Mouse (Mus musculus): ENCODE results near the gene Adarb1.
A peak's percentile ranks its signal among the peaks of the same experiment; 100 is the strongest.

Adarb1 gene

GRCm38 (mm10) chr10:77434457-77435151 lies 16.5 kb upstream of the Adarb1 start:
- DNase-seq = peak; percentile 44

- DNase-seq = no peak
These were observed 16.0 kb upstream of the Adarb1 start for GRCm38 (mm10) chr10:77434076-77434456.

DNA sequence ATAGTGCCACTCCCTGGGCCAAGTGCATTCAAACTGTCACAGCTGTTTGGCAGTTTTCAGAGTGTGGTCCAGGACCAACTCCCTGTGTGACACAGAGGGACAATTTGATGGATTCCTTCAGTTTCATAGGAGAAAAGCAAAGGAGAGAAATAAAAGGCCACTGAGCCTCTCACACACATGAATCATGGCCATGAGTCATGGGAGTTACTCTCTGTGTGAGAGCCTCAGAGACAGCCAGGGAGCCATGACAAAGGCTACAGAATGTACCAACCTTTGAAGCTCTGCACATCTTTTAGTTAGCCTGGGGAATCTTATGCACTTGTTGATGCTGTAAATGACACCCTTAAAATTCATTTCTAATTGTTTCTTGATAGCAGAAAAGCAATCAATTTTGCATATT lies 12.7 kb upstream of the Adarb1 start:
- no peak for DNase-seq

GRCm38 (mm10) chr10:77429921-77430320 lies 11.9 kb upstream of the Adarb1 start:
- DNase-seq = no peak

DNA sequence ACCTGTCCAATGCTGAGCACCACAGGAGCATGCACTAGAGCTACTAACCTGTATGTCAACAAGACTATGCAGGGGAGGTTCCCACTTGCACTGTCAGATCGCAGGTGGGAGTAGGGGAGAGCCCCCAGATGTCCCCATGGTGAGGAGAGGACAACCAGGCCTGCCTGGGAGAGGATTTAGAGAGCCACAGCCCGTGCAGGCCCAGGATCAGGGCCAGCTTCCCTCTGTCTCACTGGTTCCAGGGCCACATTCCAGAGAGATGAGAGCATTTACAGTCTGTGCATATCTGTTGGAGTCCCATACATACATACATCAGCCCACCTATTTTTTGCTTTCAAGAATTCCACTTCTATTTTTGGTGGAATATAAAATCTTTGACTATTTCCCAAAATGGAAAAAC lies 9.5 kb upstream of the Adarb1 start:
- DNase-seq = no peak

GRCm38 (mm10) chr10:77420190-77420589 lies 2.1 kb upstream of the Adarb1 start:
- no peak for DNase-seq

GRCm38 (mm10) chr10:77417240-77418102 lies 599 bp downstream of the Adarb1 start:
- no peak for DNase-seq

DNA sequence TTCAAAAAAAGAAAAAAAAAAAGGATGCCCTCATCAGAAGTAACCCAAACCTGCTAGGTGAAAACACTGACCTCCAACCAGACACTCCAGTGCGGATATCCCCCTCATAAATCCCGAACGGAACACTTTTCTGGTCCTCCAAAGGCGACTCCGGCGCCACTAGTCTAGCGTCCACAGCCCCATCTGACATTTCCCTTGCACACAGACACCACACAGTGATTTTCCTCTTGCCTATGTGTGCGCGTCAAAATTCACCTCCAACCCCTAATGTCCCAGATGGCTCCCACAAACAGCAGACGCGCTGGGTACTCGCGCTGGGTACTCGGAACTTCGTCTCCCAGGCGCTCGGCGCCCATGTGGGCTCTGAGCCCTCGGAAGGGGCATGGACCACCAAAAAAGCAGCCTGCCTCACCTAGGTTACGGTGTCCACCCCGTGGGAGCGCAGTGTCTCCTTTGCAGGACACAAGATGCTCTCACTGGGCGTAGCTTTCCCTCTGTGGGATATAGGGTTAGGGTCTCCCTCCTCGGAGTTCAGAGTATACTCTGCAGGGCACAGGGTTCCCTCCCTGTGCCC lies 1.3 kb downstream of the Adarb1 start:
- peak; percentile 25 for DNase-seq

DNA sequence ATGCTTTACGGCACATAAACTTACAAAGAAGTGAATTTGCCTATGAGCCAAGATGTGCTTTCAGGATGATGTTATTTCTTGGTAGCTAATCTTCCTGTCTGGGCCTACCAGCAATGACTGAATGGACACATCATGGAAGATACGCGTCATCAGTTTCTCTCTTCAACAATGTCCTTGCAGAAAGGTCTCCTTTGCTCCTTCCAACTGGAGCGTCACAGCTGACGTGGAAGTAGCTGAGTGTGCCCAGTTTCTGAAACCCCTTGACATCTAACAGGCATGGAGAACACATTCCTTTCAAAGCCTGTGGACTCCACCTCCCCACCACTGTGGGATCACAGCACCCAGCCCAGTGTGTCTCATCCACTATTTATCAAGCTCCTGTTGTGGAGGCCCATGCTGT lies 2.2 kb downstream of the Adarb1 start:
- DNase-seq = no peak

- DNase-seq = no peak
These were observed 4.3 kb downstream of the Adarb1 start for GRCm38 (mm10) chr10:77413791-77414190.

- no peak for DNase-seq
These were observed 8.9 kb downstream of the Adarb1 start for GRCm38 (mm10) chr10:77409154-77409553.

GRCm38 (mm10) chr10:77408241-77408640 lies 9.8 kb downstream of the Adarb1 start:
- DNase-seq = no peak

DNA sequence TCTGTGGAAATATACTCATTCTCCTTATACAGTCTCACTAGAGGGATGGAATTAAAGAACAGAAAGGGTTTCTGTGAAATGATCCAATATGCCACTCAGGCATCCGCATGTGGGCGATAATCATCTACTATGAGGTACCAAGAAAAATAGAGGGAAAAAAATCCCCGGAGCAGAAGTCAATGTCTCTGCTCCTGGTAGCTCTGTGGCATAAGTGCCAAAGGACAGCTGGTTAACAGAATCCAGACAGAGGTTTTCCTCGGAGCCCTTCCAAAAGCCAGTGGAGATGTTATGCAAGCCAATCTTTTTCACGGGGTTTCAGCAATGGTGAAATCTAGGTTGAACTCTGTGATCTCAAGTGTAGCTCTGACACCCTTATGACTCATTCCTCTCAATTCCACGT lies 11.6 kb downstream of the Adarb1 start:
- no peak for DNase-seq

GRCm38 (mm10) chr10:77402463-77402862 lies 15.6 kb downstream of the Adarb1 start:
- DNase-seq = no peak

DNA sequence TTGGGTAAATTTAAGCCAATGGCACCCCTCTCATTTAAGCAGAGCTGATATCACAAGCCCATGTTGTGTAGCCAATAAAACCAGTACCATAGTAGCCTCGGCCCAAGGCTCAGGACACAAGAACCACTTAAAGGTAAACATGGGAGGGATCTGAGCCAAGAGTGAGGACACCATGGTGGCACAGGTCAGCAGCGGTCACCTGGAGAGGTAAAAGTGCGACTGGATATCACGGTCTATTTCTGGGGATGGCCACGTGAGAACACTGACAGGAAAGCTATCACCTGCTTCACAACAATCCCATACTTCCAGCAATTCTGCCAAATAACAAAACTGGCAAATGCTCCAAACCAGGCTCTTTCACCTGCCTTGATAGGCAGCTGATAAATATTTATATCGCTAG lies 17.0 kb downstream of the Adarb1 start:
- no peak for DNase-seq

- DNase-seq = no peak
These were observed 18.1 kb downstream of the Adarb1 start for GRCm38 (mm10) chr10:77399938-77400337.

DNA sequence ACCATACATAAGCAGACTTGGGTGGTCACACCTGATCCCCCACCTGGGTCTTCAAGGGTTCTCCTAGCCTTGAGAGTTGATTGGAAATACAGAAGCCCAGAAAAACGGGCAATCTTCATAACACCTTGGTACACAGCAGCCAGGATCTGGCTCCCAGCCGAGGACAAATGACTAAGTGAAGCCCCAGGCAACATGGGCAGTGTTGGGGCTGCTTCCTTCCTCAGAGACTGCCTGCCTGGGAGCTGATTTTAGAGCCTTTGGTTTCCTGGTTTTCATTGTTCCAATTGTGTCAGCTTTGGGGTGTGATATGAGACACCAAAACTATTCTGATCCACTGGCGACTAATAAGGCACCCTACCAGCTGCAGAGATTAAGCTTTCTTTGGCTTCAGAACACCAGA lies 20.0 kb downstream of the Adarb1 start:
- no peak for DNase-seq

GRCm38 (mm10) chr10:77397056-77397642 lies 20.9 kb downstream of the Adarb1 start:
- no peak for DNase-seq

DNA sequence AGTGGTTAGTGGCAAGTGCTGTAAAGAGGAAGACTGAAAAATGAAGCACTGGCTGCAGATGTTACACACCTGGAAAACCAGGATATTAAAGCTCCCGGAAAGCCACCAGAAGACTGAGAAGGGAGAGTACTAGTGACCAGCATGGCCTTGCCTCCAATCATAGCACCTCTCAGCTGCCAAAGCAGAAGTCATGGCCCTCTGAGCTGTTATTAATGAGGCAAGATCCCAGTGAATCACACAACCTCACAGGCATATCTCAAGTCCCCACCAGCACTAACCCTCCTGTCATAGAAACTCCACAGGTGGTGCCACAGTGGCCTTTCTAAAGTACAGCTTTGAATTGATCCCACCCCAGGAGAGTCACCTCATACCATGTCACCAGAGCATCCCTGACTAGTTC lies 22.1 kb downstream of the Adarb1 start:
- DNase-seq = no peak

- no peak for DNase-seq
These were observed 27.0 kb downstream of the Adarb1 start for GRCm38 (mm10) chr10:77391072-77391471.

GRCm38 (mm10) chr10:77387558-77387957 lies 30.5 kb downstream of the Adarb1 start:
- no peak for DNase-seq

GRCm38 (mm10) chr10:77385731-77386130 lies 32.3 kb downstream of the Adarb1 start:
- DNase-seq = no peak

DNA sequence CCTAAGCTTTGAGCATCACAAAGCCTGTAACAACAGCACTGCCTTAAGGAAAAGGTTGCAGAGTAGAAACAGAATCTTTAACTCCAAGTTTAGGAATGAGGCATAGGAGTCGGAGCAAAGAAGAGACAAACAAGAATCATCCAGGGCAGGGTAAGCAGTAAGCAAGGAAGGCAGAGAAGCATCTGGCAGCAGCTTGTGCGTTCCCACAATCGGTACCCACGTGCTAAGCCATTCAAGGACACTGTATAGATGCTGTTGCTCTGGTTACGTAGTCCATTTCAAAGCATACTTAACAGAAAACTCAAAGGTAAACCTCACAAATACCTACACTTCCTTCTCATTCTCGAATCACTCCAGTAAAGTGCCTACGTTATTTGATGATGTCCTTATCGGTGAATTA lies 35.0 kb downstream of the Adarb1 start:
- no peak for DNase-seq

- DNase-seq = no peak
These were observed 36.9 kb downstream of the Adarb1 start for GRCm38 (mm10) chr10:77381191-77381590.

All from kidney, adult 11 months (tissue).